Mouse (Mus musculus): Measurements from ENCODE around the gene Pole3. TPM values are rescaled to one million over a fixed set of nuclear protein-coding genes. Genes with fewer than 3 reads are reported as not detected.

Gene Pole3
- total and polyA plus RNA-seq, 3 experiments, result 32.1 to 87.5 (median 69.8) TPM

GRCm38 (mm10) chr4:62533729-62534128 lies 8.9 kb upstream of the Pole3 start:
- TF ChIP-seq GABPA (IDR thresholded peaks at IDR 0.05; ENCODE audit: insufficient replicate concordance, low read depth, low read length) (no peak), POLR2AphosphoS2 (IDR thresholded peaks at IDR 0.05; ENCODE audit: low read depth, low read length) (no peak), USF1 (IDR thresholded peaks at IDR 0.05; ENCODE audit: low read depth, low read length) (no peak), EP300 (IDR thresholded peaks at IDR 0.05; ENCODE audit: low read length) (no peak), NELFE (IDR thresholded peaks at IDR 0.05; ENCODE audit: low read depth, low read length) (no peak), POLR2A (IDR thresholded peaks at IDR 0.05; ENCODE audit: low read depth, low read length) (no peak), JUN (IDR thresholded peaks at IDR 0.05; ENCODE audit: insufficient read depth, low read depth, low read length) (no peak), ZKSCAN1 (IDR thresholded peaks at IDR 0.05; ENCODE audit: borderline replicate concordance, low read depth, low read length) (no peak), TBP (conservative IDR thresholded peaks at IDR 0.05; ENCODE audit: low read depth, low read length) (no peak), E2F4 (IDR thresholded peaks at IDR 0.05; ENCODE audit: insufficient replicate concordance, low read depth, low read length) (no peak), KAT2A (IDR thresholded peaks at IDR 0.05; ENCODE audit: insufficient replicate concordance, low read length) (no peak), TCF12 (IDR thresholded peaks at IDR 0.05; ENCODE audit: low read depth, low read length) (no peak), HCFC1 (IDR thresholded peaks at IDR 0.05; ENCODE audit: low read depth, low read length) (no peak), ZMIZ1 (IDR thresholded peaks at IDR 0.05; ENCODE audit: low read depth, low read length) (no peak), ZNF384 (IDR thresholded peaks at IDR 0.05; ENCODE audit: low read depth, low read length) (no peak), MYC (IDR thresholded peaks at IDR 0.05; ENCODE audit: low read depth, low read length) (no peak)
- no peaks in the 10 kb centered on the region; a peak in 1 of 4 replicates for H3K4me1 ChIP-seq (ENCODE audit: control insufficient read depth in 1 of 2, insufficient read depth in 2 of 2)
- in situ Hi-C loops (cut with MboI; ENCODE audit: low pct_ligation_motif_present, low pct_unique_long_range_greater_than_20kb, low sequenced_read_pairs), result no loop called here
- no peak overlapping the region for H3K9ac ChIP-seq (ENCODE audit: insufficient read depth, low read depth)
- H3K27me3 ChIP-seq (replicated peaks), result peaks cover 28% of the 10 kb centered on the region
- no peak overlapping the region for H3K27ac ChIP-seq (ENCODE audit: insufficient read depth, low read depth)
- DNase-seq (ENCODE audit: extremely low read depth), result no peak
- H3K79me2 ChIP-seq (replicated peaks; ENCODE audit: control insufficient read depth, extremely low read depth, insufficient read depth, poor library complexity, severe bottlenecking), result no peaks in the 10 kb centered on the region
- H3K9me3 ChIP-seq (replicated peaks; ENCODE audit: low read length), result no peaks in the 10 kb centered on the region
- dilution Hi-C loops (cut with MboI; ENCODE audit: extremely low pct_ligation_motif_present, extremely low pct_unique_long_range_greater_than_20kb, low sequenced_read_pairs), result no loop called here
- no peak overlapping the region for H3K4me3 ChIP-seq (replicated peaks in 1 of 3; ENCODE audit: low read depth in 2 of 3, low read length in 2 of 3, poor library complexity in 1 of 3)
- no peak overlapping the region for H3K4me2 ChIP-seq (ENCODE audit: insufficient read depth, low read depth, poor library complexity, severe bottlenecking)
- no peaks in the 10 kb centered on the region for H3K36me3 ChIP-seq (replicated peaks in 1 of 2; ENCODE audit: control insufficient read depth in 1 of 2, insufficient read depth in 1 of 2, low read length in 1 of 2)

DNA sequence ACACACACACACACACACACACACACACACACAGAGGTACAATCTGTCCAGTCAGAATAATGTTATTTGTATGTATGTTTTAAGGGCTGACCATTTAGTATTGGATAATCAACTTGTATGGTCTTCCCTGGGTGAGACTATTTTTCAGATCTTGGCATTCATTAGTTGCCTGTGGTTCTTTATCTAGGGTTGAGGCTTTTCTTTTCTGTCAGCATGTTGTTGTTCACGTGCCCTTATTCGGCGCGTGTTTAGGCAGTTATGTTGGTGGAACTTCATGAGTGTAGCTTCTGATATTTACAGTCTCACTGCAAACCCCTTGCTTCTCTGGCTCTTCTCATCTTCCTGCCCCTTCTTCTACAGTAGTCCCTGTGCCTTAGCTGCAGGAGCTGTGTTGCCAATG lies 2.8 kb upstream of the Pole3 start:
- no peak for DNase-seq (ENCODE audit: extremely low read depth)
- Histone ChIP-seq H3K4me3 (replicated peaks in 1 of 3; ENCODE audit: low read depth in 2 of 3, low read length in 2 of 3, poor library complexity in 1 of 3) (no peak overlapping the region), H3K4me1 (ENCODE audit: control insufficient read depth in 1 of 2, insufficient read depth in 2 of 2) (peaks cover 10 to 25% of the 10 kb centered on the region in 2 experiments), H3K9ac (ENCODE audit: insufficient read depth, low read depth) (no peak overlapping the region), H3K27me3 (replicated peaks) (peaks cover 40% of the 10 kb centered on the region), H3K9me3 (replicated peaks; ENCODE audit: low read length) (no peaks in the 10 kb centered on the region), H3K79me2 (replicated peaks; ENCODE audit: control insufficient read depth, extremely low read depth, insufficient read depth, poor library complexity, severe bottlenecking) (peaks cover 5% of the 10 kb centered on the region), H3K27ac (ENCODE audit: insufficient read depth, low read depth) (no peak overlapping the region), H3K4me2 (ENCODE audit: insufficient read depth, low read depth, poor library complexity, severe bottlenecking) (no peak overlapping the region), H3K36me3 (replicated peaks in 1 of 2; ENCODE audit: control insufficient read depth in 1 of 2, insufficient read depth in 1 of 2, low read length in 1 of 2) (peaks cover 4 to 12% of the 10 kb centered on the region in 2 experiments)
- TF ChIP-seq MAZ (IDR thresholded peaks at IDR 0.05; ENCODE audit: low read depth, low read length) (no peak), TCF12 (IDR thresholded peaks at IDR 0.05; ENCODE audit: low read depth, low read length) (no peak), TBP (conservative IDR thresholded peaks at IDR 0.05; ENCODE audit: low read depth, low read length) (no peak), POLR2AphosphoS2 (IDR thresholded peaks at IDR 0.05; ENCODE audit: low read depth, low read length) (no peak), USF1 (IDR thresholded peaks at IDR 0.05; ENCODE audit: low read depth, low read length) (no peak), NRF1 (IDR thresholded peaks at IDR 0.05; ENCODE audit: low read depth, low read length) (no peak), RCOR1 (conservative IDR thresholded peaks at IDR 0.05; ENCODE audit: low read depth, low read length) (no peak), SIN3A (IDR thresholded peaks at IDR 0.05; ENCODE audit: low read length) (no peak), MEF2A (IDR thresholded peaks at IDR 0.05; ENCODE audit: borderline replicate concordance, low read depth, low read length) (no peak)
- in situ Hi-C loops (cut with MboI; ENCODE audit: low pct_ligation_motif_present, low pct_unique_long_range_greater_than_20kb, low sequenced_read_pairs), result no loop called here
- dilution Hi-C loops (cut with MboI; ENCODE audit: extremely low pct_ligation_motif_present, extremely low pct_unique_long_range_greater_than_20kb, low sequenced_read_pairs), result no loop called here
